Mouse (Mus musculus) NIH3T3 (cell line): ENCODE measurements at regions not wholly inside any gene's neighbourhood (a gene's known extent, or its start where the extent isn't known, plus 50 kb on each side); places are given as distances from the start of the nearest gene placed in this dataset.

Experiments used
- DNase-seq: peaks from one replicate; pipeline ENCODE4 v3.0.0-alpha.2; 2012; ENCODE audit warnings: low read depth

DNA sequence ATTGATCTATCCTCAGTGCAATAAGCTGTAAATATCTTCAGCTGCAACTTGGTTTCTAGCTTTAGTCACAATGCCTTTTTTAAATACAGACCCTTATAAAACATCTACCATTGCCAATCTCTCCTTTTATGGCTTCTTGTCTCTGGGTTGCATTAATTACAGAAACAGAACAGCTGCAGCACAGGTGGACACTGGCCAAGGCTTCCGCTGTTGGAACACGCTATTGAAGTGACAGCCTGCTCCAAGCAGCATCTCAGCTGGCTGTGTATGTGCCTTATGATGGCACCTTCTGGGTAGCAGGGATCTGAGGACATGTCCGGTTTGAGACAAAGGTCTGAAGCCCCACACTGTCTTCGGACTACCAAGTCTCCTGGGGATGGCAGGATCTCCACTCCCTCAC, 207.1 kb upstream of the Plpp4 start:
- no peak for DNase-seq

DNA sequence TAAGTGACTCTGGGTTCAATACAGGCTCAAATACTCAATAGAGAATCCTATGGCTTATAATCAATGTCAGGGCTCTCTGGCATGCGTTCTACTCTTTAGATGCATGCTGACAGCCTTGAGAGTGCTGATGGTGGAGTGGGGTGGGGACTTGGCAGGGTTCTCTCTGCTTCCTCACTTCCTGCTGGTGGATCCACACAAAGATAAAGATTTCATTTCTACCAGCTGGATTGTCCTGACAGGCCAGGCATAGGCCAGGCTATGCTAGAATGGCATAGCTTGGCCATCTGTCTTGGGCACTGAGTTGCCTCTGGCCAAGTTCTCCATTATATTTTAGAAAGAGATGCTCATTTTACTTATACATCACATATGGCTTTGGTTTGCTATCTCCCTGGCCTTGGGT, 206.2 kb upstream of the Plpp4 start:
- no peak for DNase-seq

DNA sequence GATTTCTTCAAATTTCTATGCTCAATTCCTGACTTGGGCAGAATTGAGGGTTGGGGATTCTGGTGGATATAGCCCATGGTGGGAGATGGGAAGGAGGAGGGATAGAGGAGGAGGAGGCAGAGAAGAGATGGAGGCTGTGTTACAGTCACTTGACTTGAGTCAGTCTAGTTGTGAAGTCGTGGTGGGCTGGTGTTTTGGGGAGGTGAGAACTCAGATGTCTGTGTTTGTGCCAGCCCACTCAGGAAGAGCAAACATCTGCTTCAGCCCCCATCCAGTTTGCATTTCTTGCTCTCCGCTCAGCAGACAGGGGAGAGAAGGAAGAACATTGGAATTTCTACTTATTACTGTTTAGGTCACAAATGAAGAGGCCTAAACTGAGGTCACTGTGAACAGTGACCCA, 189.9 kb upstream of the Plpp4 start:
- no peak for DNase-seq

DNA sequence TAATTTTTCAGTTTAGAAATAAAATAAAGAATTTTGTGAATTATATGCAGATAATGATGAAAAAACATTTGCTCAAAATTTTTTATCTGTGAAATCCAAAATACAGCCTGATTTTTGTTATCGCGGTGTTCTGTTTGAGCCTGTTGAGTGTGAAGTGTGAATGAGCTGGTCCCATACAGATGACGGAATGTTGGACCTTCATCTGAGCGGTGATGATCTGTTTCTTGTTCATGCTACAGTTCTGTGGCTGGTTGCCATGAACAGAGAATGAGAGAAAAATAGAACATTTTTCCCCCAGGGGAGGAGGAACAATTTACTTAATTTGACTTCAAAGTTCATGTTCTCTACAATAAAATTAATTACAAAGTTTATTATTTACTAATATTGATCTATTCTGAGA, 188.7 kb upstream of the Plpp4 start:
- DNase-seq = no peak

GRCm38 (mm10) chr7:129079786-129080185, 177.0 kb upstream of the Plpp4 start:
- no peak for DNase-seq

- DNase-seq = no peak
These were observed 165.4 kb upstream of the Plpp4 start for GRCm38 (mm10) chr7:129091441-129091840.

DNA sequence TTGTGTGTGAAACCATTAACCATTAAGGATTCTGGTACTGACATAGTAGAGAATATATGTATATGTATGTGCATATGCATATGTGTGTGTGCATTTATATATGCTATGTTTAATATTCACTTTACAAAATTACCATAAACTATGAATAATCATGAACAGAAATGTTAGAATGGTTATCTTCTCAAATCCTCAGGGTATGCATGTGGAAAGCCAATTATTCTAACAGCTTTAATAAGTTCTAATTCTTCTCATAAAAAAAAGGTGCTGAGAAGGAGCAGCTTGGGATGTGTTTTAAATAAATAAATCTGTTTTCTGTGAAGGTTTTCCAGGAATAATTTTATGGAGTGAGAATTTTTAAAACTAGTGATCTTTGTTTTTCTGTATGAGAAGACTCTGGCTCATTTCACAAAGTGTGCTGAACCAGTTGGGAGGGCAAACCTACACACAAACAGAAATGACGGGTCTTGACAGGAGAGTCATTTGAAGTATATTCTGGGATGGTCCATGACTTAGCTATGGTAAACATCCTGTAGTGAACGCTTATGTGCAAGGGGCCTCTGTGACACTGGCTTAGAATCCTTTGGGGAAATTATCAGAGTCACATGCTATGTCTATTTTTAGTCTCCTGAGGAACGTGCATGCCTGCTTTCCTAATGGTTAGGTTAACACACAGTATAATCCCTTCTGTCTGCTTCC, 160.3 kb upstream of the Plpp4 start:
- DNase-seq = no peak

DNA sequence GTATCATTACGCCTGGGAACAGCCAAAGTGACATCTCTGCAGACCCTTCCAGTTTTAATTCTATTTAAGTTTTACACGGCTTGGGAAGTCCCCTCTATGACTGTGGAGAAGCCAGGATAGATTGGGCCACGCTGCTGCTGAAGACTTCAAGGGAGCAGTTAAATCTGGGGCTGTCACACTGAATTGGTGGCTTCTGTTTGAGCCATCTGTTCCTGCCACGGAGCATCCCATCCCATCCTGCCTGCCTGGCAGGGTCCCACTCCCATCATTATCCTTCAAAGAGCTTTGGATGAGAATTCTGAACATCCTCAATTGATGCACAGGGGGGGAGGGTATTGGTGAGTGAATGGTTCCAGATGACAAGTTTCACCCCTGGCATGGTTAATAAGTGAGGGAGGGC, 154.4 kb upstream of the Plpp4 start:
- no peak for DNase-seq

- no peak for DNase-seq
These were observed 122.7 kb upstream of the Plpp4 start for GRCm38 (mm10) chr7:129134176-129134575.

GRCm38 (mm10) chr7:129134661-129135215, 122.1 kb upstream of the Plpp4 start:
- no peak for DNase-seq

- no peak for DNase-seq
These were observed 119.4 kb upstream of the Plpp4 start for GRCm38 (mm10) chr7:129137303-129137990.

DNA sequence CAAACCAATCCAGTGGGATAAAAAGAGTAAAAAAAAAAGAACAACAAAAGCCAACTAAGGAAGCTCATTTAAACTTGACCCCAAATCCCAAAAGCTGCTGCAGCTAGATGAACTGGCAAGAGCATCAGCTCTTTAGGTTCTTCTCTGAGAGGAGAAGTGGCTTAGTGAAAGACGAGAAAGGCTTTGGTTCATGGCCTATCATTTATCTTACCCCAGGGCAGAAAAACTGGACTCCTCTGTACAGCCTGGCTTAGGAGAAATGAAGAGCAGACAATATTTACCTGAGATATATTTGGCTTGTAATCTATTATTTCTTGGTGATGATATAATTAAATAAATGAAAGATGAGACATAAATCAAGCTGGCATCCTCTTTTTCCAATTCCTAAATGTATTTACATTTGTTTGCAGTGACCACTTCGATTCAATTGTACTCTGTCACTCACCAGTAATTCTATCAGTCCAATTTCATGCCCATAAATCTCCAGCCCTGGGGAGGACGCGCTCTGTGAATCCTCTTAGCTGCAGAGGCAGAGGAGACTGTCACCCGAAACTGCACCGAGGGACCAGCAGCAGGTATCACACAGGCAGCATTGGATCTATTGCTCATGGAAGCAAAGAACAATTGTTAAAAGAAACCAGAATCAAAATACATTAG, 114.8 kb upstream of the Plpp4 start:
- DNase-seq = no peak

- DNase-seq = peak; percentile 1
These were observed 114.3 kb upstream of the Plpp4 start for GRCm38 (mm10) chr7:129142599-129142949.

- no peak for DNase-seq
These were observed 101.3 kb upstream of the Plpp4 start for GRCm38 (mm10) chr7:129155577-129155976.

GRCm38 (mm10) chr7:129169971-129170370, 86.9 kb upstream of the Plpp4 start:
- DNase-seq = no peak

DNA sequence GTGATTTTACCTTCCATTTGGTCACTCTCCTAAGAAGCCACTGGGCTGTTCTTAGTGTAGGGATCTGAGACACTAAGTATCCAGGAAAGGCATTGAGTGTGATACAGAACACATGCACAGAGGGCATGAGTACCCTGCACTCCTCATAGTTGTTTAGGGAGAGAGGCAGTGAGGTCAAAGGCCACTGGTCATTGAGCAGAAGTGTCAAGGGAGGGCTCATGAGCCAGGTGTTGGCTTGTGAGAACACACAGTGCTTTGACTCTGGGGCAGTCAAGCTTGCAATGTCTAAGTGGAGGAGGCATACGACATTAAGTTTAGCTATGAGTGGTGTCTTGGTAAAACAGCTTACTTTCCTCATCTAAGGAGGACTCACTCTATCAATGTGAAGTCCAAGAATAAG, 65.9 kb upstream of the Plpp4 start:
- DNase-seq = no peak

GRCm38 (mm10) chr7:129207029-129207428, 49.8 kb upstream of the Plpp4 start:
- DNase-seq = no peak
